Mouse (Mus musculus): ENCODE results near the gene Depdc1b.

The Depdc1b gene

GRCm38 (mm10) chr13:108317414-108317813, 1.3 kb downstream of the Depdc1b start:
- no peak for DNase-seq (ENCODE audit: low spot score)

GRCm38 (mm10) chr13:108319028-108319427, 2.9 kb downstream of the Depdc1b start:
- no peak for DNase-seq (ENCODE audit: low spot score)

GRCm38 (mm10) chr13:108320216-108320615, 4.1 kb downstream of the Depdc1b start:
- no peak for DNase-seq (ENCODE audit: low spot score)

GRCm38 (mm10) chr13:108322466-108322865, 6.3 kb downstream of the Depdc1b start:
- no peak for DNase-seq (ENCODE audit: low spot score)

- no peak for DNase-seq (ENCODE audit: low spot score)
Measured at GRCm38 (mm10) chr13:108323317-108323716, 7.2 kb downstream of the Depdc1b start.

- no peak for DNase-seq (ENCODE audit: low spot score)
Measured at GRCm38 (mm10) chr13:108323866-108324829, 8.0 kb downstream of the Depdc1b start.

GRCm38 (mm10) chr13:108325871-108326270, 9.7 kb downstream of the Depdc1b start:
- DNase-seq (ENCODE audit: low spot score) = no peak

GRCm38 (mm10) chr13:108326351-108326750, 10.2 kb downstream of the Depdc1b start:
- peak; percentile 70 for DNase-seq (ENCODE audit: low spot score)

GRCm38 (mm10) chr13:108327047-108327446, 10.9 kb downstream of the Depdc1b start:
- DNase-seq (ENCODE audit: low spot score) = no peak

- no peak for DNase-seq (ENCODE audit: low spot score)
Measured at GRCm38 (mm10) chr13:108328406-108329180, 12.5 kb downstream of the Depdc1b start.

- DNase-seq (ENCODE audit: low spot score) = no peak
Measured at GRCm38 (mm10) chr13:108329693-108330092, 13.6 kb downstream of the Depdc1b start.

- no peak for DNase-seq (ENCODE audit: low spot score)
Measured at GRCm38 (mm10) chr13:108335257-108336003, 19.3 kb downstream of the Depdc1b start.

- no peak for DNase-seq (ENCODE audit: low spot score)
Measured at GRCm38 (mm10) chr13:108336192-108336591, 20.1 kb downstream of the Depdc1b start.

GRCm38 (mm10) chr13:108337340-108337739, 21.2 kb downstream of the Depdc1b start:
- no peak for DNase-seq (ENCODE audit: low spot score)

GRCm38 (mm10) chr13:108338076-108338836, 22.1 kb downstream of the Depdc1b start:
- no peak for DNase-seq (ENCODE audit: low spot score)

GRCm38 (mm10) chr13:108339907-108340596, 23.9 kb downstream of the Depdc1b start:
- no peak for DNase-seq (ENCODE audit: low spot score)

- no peak for DNase-seq (ENCODE audit: low spot score)
Measured at GRCm38 (mm10) chr13:108341585-108341984, 25.5 kb downstream of the Depdc1b start.

GRCm38 (mm10) chr13:108345756-108346155, 29.6 kb downstream of the Depdc1b start:
- no peak for DNase-seq (ENCODE audit: low spot score)

- DNase-seq (ENCODE audit: low spot score) = no peak
Measured at GRCm38 (mm10) chr13:108347016-108347415, 30.9 kb downstream of the Depdc1b start.

- no peak for DNase-seq (ENCODE audit: low spot score)
Measured at GRCm38 (mm10) chr13:108349624-108350023, 33.5 kb downstream of the Depdc1b start.

GRCm38 (mm10) chr13:108353781-108354180, 37.6 kb downstream of the Depdc1b start:
- DNase-seq (ENCODE audit: low spot score) = no peak

Data from yolk sac, embryonic 10.5 days (tissue).